In the genomic region with DNA sequence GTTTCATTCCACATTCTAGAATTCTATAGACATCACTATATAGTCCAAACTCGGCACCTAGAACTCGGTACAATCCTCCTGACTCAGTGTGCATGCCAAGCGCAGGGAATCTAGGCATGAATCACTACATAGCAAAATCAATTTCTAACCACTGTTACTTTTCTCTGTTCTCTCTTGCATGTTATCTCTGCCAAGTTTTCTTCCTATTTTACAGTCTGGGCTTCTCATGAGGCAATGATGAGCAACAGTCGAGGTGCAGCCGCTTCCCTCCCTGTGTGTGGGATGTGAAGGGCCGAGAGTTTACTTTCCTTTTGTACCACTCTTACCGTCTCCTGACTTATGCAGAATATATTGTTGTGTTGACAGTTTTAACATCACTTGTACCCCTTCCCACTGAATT, we compare ENCODE assay signal across 34 mouse cellular contexts.
A peak's percentile ranks its signal among the peaks of the same experiment; 100 is the strongest.
DNase-seq lines count a peak whose midpoint lies in the region; ATAC-seq and TF ChIP-seq lines count a peak whose summit lies in the region.
"Had no signal": no experiment of that assay in that cellular context is flagged by ENCODE, and none has a peak within 500 bp of the region (broad histone marks: within the 10 kb centered on the region; RNA-seq: fewer than 3 reads in every experiment).

No protein-coding gene starts in this region.

- no peaks in the 10 kb centered on the region for H3K79me2 ChIP-seq in myocyte (ENCODE audit: control insufficient read depth, insufficient read depth)

- H3K4me2 ChIP-seq in embryonic facial prominence, embryonic 14.5 days (ENCODE audit: low read depth, low read length): no peak overlapping the region
- no peak overlapping the region for H3K4me2 ChIP-seq in midbrain, embryonic 11.5 days
- H3K4me2 ChIP-seq in midbrain, embryonic 15.5 days: no peak overlapping the region
- H3K4me2 ChIP-seq in myocyte (ENCODE audit: low read depth): peak overlapping the region; percentile 31
- H3K4me2 ChIP-seq: embryonic facial prominence, embryonic 15.5 days; forebrain, embryonic 13.5 days; heart, embryonic 12.5 days; heart, embryonic 15.5 days; hindbrain, embryonic 13.5 days had no signal

- H3K9ac ChIP-seq in embryonic facial prominence, embryonic 14.5 days (ENCODE audit: low read depth, low read length): no peak overlapping the region
- no peak overlapping the region for H3K9ac ChIP-seq in midbrain, embryonic 11.5 days (ENCODE audit: low read length)
- no peak overlapping the region for H3K9ac ChIP-seq in midbrain, embryonic 15.5 days
- H3K9ac ChIP-seq: embryonic facial prominence, embryonic 15.5 days; forebrain, embryonic 13.5 days; heart, embryonic 12.5 days; heart, embryonic 15.5 days; hindbrain, embryonic 13.5 days had no signal

- H3K27ac ChIP-seq in embryonic facial prominence, embryonic 14.5 days (replicated peaks; ENCODE audit: low read depth, low read length): no peak overlapping the region
- H3K27ac ChIP-seq in embryonic facial prominence, embryonic 10.5 days (replicated peaks): no peak overlapping the region
- H3K27ac ChIP-seq in midbrain, embryonic 11.5 days (ENCODE audit: low read depth, low read length): no peak overlapping the region
- H3K27ac ChIP-seq in midbrain, embryonic 15.5 days: no peak overlapping the region
- H3K27ac ChIP-seq: embryonic facial prominence, embryonic 15.5 days; forebrain, embryonic 10.5 days; forebrain, embryonic 13.5 days; heart, embryonic 15.5 days; hindbrain, embryonic 10.5 days; hindbrain, embryonic 13.5 days; hindbrain, postnatal 0 days had no signal

- no peaks in the 10 kb centered on the region for H3K4me1 ChIP-seq in embryonic facial prominence, embryonic 14.5 days (ENCODE audit: control insufficient read depth, insufficient read depth, low read length)
- no peaks in the 10 kb centered on the region for H3K4me1 ChIP-seq in embryonic facial prominence, embryonic 10.5 days
- no peaks in the 10 kb centered on the region for H3K4me1 ChIP-seq in midbrain, embryonic 11.5 days (ENCODE audit: control insufficient read depth, insufficient read depth, low read length)
- H3K4me1 ChIP-seq in midbrain, embryonic 15.5 days: no peaks in the 10 kb centered on the region
- H3K4me1 ChIP-seq: embryonic facial prominence, embryonic 15.5 days; forebrain, embryonic 10.5 days; forebrain, embryonic 13.5 days; heart, embryonic 12.5 days; heart, embryonic 15.5 days; hindbrain, embryonic 10.5 days; hindbrain, embryonic 13.5 days had no signal

- ATAC-seq in embryonic facial prominence, embryonic 14.5 days (ENCODE audit: low read depth): no peak
- no peak for ATAC-seq in midbrain, embryonic 11.5 days (ENCODE audit: low FRiP score)
- ATAC-seq in midbrain, embryonic 15.5 days (replicated peaks): no peak
- ATAC-seq: forebrain, embryonic 13.5 days; forebrain, embryonic 16.5 days; hindbrain, postnatal 0 days; inflammation-experienced regulatory T-cells, adult 6 months; intestine, embryonic 16.5 days had no signal

- no peak overlapping the region for H3K4me3 ChIP-seq in embryonic facial prominence, embryonic 14.5 days (ENCODE audit: low read depth, low read length)
- H3K4me3 ChIP-seq in embryonic facial prominence, embryonic 10.5 days: no peak overlapping the region
- H3K4me3 ChIP-seq in midbrain, embryonic 11.5 days (ENCODE audit: low read depth, low read length): no peak overlapping the region
- H3K4me3 ChIP-seq in midbrain, embryonic 15.5 days: no peak overlapping the region
- H3K4me3 ChIP-seq in myocyte: no peak overlapping the region
- H3K4me3 ChIP-seq: embryonic facial prominence, embryonic 15.5 days; erythroblast, embryonic 14.5 days; forebrain, embryonic 10.5 days; forebrain, embryonic 13.5 days; heart, embryonic 12.5 days; heart, embryonic 15.5 days; hindbrain, embryonic 10.5 days; hindbrain, embryonic 13.5 days had no signal

- peak; percentile 19 for DNase-seq in embryonic facial prominence, embryonic 14.5 days (ENCODE audit: low spot score)
- no peak for DNase-seq in embryonic facial prominence, embryonic 10.5 days (ENCODE audit: low spot score)
- peak; percentile 19 for DNase-seq in midbrain, embryonic 11.5 days (ENCODE audit: low spot score, missing footprints)
- DNase-seq in brain, adult 2 months (ENCODE audit: low read depth, low spot score): peak; percentile 41
- no peak for DNase-seq in thymus, adult 18-20 months
- no peak for DNase-seq in spleen, adult 18-20 months
- DNase-seq: adrenal gland, adult 8-10 months; adrenal gland, postnatal 36 days; B cell, adult 2 months; cerebellum, adult 11-12 months; cerebellum, adult 8-10 months; cerebellum, postnatal 10 days; cerebellum, postnatal 36 days; embryo, embryonic 11 days; gastrocnemius, postnatal 25 days; heart, adult 18-20 months; heart, postnatal 10 days; heart, postnatal 36 days had no signal

- H3ac ChIP-seq in myocyte (ENCODE audit: control insufficient read depth, insufficient read length): no peak overlapping the region

- no peak for TF ChIP-seq POLR2A in myocyte (IDR thresholded peaks at IDR 0.05; ENCODE audit: insufficient read length, low read depth)

- no peaks in the 10 kb centered on the region for H3K27me3 ChIP-seq in embryonic facial prominence, embryonic 14.5 days (replicated peaks; ENCODE audit: control insufficient read depth, insufficient read depth, low read length)
- no peaks in the 10 kb centered on the region for H3K27me3 ChIP-seq in embryonic facial prominence, embryonic 10.5 days (replicated peaks; ENCODE audit: low read depth, poor library complexity, severe bottlenecking)
- H3K27me3 ChIP-seq in midbrain, embryonic 11.5 days (ENCODE audit: control insufficient read depth, insufficient read depth, low read length): no peaks in the 10 kb centered on the region
- no peaks in the 10 kb centered on the region for H3K27me3 ChIP-seq in midbrain, embryonic 15.5 days (replicated peaks)
- H3K27me3 ChIP-seq in myocyte (ENCODE audit: control insufficient read depth, insufficient read depth, insufficient read length): no peaks in the 10 kb centered on the region
- H3K27me3 ChIP-seq: CH12.LX; embryonic facial prominence, embryonic 15.5 days; forebrain, embryonic 13.5 days; heart, embryonic 12.5 days; heart, embryonic 15.5 days; hindbrain, embryonic 13.5 days had no signal

- H3K9me3 ChIP-seq in embryonic facial prominence, embryonic 14.5 days (ENCODE audit: control insufficient read depth, low read length): no peaks in the 10 kb centered on the region
- no peaks in the 10 kb centered on the region for H3K9me3 ChIP-seq in embryonic facial prominence, embryonic 10.5 days
- no peaks in the 10 kb centered on the region for H3K9me3 ChIP-seq in midbrain, embryonic 11.5 days (ENCODE audit: control insufficient read depth, low read length)
- no peaks in the 10 kb centered on the region for H3K9me3 ChIP-seq in midbrain, embryonic 15.5 days
- H3K9me3 ChIP-seq: embryonic facial prominence, embryonic 15.5 days; forebrain, embryonic 10.5 days; forebrain, embryonic 13.5 days; heart, embryonic 12.5 days; heart, embryonic 15.5 days; hindbrain, embryonic 10.5 days; hindbrain, embryonic 13.5 days had no signal

- WGBS in embryonic facial prominence, embryonic 14.5 days: 75% methylated on average over 7 of the region's 7 CpGs
- WGBS in embryonic facial prominence, embryonic 10.5 days: 95% methylated on average over 7 of the region's 7 CpGs
- 92% methylated on average over 7 of the region's 7 CpGs for WGBS in midbrain, embryonic 11.5 days
- WGBS in midbrain, embryonic 15.5 days: 94% methylated on average over 7 of the region's 7 CpGs

- no peaks in the 10 kb centered on the region for H3K36me3 ChIP-seq in embryonic facial prominence, embryonic 14.5 days (ENCODE audit: control insufficient read depth, insufficient read depth, low read length)
- no peaks in the 10 kb centered on the region for H3K36me3 ChIP-seq in embryonic facial prominence, embryonic 10.5 days (replicated peaks)
- H3K36me3 ChIP-seq in midbrain, embryonic 11.5 days (ENCODE audit: control insufficient read depth, insufficient read depth, low read length): no peaks in the 10 kb centered on the region
- no peaks in the 10 kb centered on the region for H3K36me3 ChIP-seq in midbrain, embryonic 15.5 days (replicated peaks)
- no peaks in the 10 kb centered on the region for H3K36me3 ChIP-seq in myocyte (ENCODE audit: control insufficient read depth, insufficient read depth)
- H3K36me3 ChIP-seq: embryonic facial prominence, embryonic 15.5 days; forebrain, embryonic 10.5 days; G1E; heart, embryonic 12.5 days; heart, embryonic 15.5 days; hindbrain, embryonic 10.5 days; hindbrain, embryonic 13.5 days had no signal

TF ChIP-seq in myocyte, 11 proteins besides CTCF, POLR2A, EP300 and RAD21:
- TF ChIP-seq CEBPB (IDR thresholded peaks at IDR 0.05; ENCODE audit: insufficient read depth, poor library complexity, severe bottlenecking) (peak; percentile 85; the same call in 1 of the 2 replicates), TCF12 (IDR thresholded peaks at IDR 0.05; ENCODE audit: insufficient read depth, poor library complexity, severe bottlenecking) (no peak)

Comparison
In these comparisons a context has a peak if more than half of its experiments do, and no peak if none do; other contexts are left out.
1. DNase-seq: peak in embryonic facial prominence, embryonic 14.5 days (single experiment), midbrain, embryonic 11.5 days (single experiment) and brain, adult 2 months (single experiment); none in embryonic facial prominence, embryonic 10.5 days (single experiment), thymus, adult 18-20 months (0 of 2) and spleen, adult 18-20 months (0 of 2).